Mouse (Mus musculus) midbrain, embryonic 12.5 days (tissue): ENCODE measurements around the gene Cfap43. TPM values are rescaled to one million over a fixed set of nuclear protein-coding genes. Genes with fewer than 3 reads are reported as not detected.

Experiments used
- ATAC-seq: fragments of 200-750 bp; cut with Nextera tagmentation; 2 replicates; pipeline ENCODE4 v1.8.0; 2017; ENCODE audit warnings: low read depth, moderate TSS enrichment, moderate library complexity; ENCODE audit not compliant: low FRiP score
- H3K27ac ChIP-seq: fragments of 300-500 bp; sonication (generic); replicated peaks from 2 replicates; pipeline ENCODE4 v1.5.1; 2016; ENCODE audit warnings: mild to moderate bottlenecking
- H3K27me3 ChIP-seq: fragments of 300-500 bp; sonication (generic); 2 replicates; pipeline ENCODE4 v1.6.1; 2016; ENCODE audit warnings: mild to moderate bottlenecking
- H3K36me3 ChIP-seq: fragments of 300-500 bp; sonication (generic); 2 replicates; pipeline ENCODE4 v1.6.1; 2016
- H3K4me1 ChIP-seq: fragments of 300-500 bp; sonication (generic); 2 replicates; pipeline ENCODE4 v1.6.1; 2016
- H3K4me2 ChIP-seq: fragments of 300-500 bp; sonication (generic); replicated peaks from 2 replicates; pipeline ENCODE4 v1.6.1; 2016; ENCODE audit warnings: mild to moderate bottlenecking, moderate library complexity
- H3K4me3 ChIP-seq: fragments of 300-500 bp; sonication (generic); 2 replicates; pipeline ENCODE4 v1.5.1; 2016; ENCODE audit warnings: mild to moderate bottlenecking
- H3K9ac ChIP-seq: fragments of 300-500 bp; sonication (generic); replicated peaks from 2 replicates; pipeline ENCODE4 v1.6.1; 2016; ENCODE audit warnings: mild to moderate bottlenecking, moderate library complexity
- H3K9me3 ChIP-seq: fragments of 300-500 bp; sonication (generic); 2 replicates; pipeline ENCODE4 v1.6.1; 2016; ENCODE audit warnings: mild to moderate bottlenecking
- WGBS: fragments of 180-500 bp; shearing (Covaris S2); methylation state at CpG from one replicate; pipeline ENCODE4 v1.1.7; 2016; 5-methylcytosine and 5-hydroxymethylcytosine counted together
- polyA plus RNA-seq: library from polyadenylated mRNA; unstranded; fragments of >200 nt; fragmentation: Nextera tagmentation; extraction: Ambion mirVana; gene quantifications from 2 replicates; pipeline ENCODE4 v1.2.1, GENCODE M21; 2016

The Cfap43 gene
- polyA plus RNA-seq, 1 experiment from 2014 or later = 0.13 TPM

DNA sequence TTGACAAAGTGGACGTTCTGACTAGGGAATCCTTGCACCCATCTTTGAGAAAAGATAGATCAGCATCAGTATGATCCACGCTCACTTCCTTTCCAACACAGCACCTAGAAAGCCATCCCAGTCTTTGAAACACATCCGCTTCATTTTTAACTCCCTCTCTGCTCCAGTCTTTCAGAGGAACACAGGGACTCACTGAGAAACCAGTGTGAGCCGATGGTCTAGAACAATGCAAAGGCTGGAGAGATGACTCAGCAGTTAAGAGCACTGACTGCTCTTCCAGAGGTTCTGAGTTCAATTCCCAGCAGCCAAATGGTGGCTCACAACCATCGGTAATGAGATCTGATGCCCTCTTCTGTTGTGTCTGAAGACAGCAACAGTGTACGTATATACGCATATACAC is 83.3 kb downstream of the Cfap43 start:
- Histone ChIP-seq H3K4me2 (no peak overlapping the region), H3K36me3 (no peaks in the 10 kb centered on the region), H3K27me3 (peaks cover 17% of the 10 kb centered on the region), H3K27ac (no peak overlapping the region), H3K4me3 (no peak overlapping the region), H3K9ac (no peak overlapping the region), H3K4me1 (peaks cover 5% of the 10 kb centered on the region), H3K9me3 (no peaks in the 10 kb centered on the region)
- no peak for ATAC-seq
- WGBS = 83% methylated on average over 7 of the region's 7 CpGs

DNA sequence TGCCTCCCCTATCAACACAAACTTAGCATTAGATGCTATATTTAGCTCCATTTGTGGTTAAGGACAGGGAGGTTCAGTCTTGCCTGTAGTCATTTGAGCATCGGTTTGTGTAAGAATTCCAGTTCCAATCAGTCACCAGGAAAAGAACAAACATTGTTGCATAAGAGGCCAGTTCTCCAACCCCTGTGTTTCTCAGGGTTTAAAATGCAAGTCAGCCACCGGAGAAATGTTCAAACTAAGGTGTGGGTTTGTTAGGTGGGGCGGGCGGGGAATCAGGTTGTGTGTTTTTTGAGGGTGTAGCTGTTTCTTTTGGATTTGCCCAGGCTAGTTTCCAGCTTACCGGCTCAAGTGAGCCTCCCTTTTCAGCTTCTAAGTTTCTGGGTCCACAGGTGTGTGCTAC is 84.5 kb downstream of the Cfap43 start:
- H3K4me1 ChIP-seq = peaks cover 5% of the 10 kb centered on the region
- peaks cover 17% of the 10 kb centered on the region for H3K27me3 ChIP-seq
- H3K36me3 ChIP-seq = no peaks in the 10 kb centered on the region
- H3K4me3 ChIP-seq = no peak overlapping the region
- no peak for ATAC-seq
- H3K9ac ChIP-seq = no peak overlapping the region
- 94% methylated on average over 5 of the region's 5 CpGs for WGBS
- H3K9me3 ChIP-seq = no peaks in the 10 kb centered on the region
- no peak overlapping the region for H3K27ac ChIP-seq
- no peak overlapping the region for H3K4me2 ChIP-seq

DNA sequence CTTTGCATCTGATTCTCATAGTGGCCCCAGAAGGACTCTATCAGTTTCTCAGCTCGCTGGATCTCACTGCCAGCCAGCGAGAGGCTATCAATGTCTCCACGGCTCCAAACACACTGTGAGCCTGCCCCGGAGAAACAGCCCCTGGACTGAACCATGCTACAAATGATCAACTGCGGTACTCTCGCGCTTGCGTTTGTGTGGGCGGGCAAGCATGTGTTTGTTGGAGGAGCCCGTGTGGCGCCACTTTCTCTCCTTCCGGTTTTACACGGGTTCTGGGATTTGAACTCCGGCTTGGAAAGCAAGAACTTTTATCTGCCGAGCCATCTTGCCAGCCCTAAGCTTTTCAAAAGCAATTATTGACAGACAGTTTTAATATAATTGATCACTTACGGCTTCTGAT is 86.8 kb downstream of the Cfap43 start:
- H3K9ac ChIP-seq = no peak overlapping the region
- no peaks in the 10 kb centered on the region for H3K36me3 ChIP-seq
- no peak overlapping the region for H3K27ac ChIP-seq
- no peaks in the 10 kb centered on the region for H3K9me3 ChIP-seq
- H3K4me2 ChIP-seq = no peak overlapping the region
- H3K4me1 ChIP-seq = peaks cover 5% of the 10 kb centered on the region
- H3K4me3 ChIP-seq = no peak overlapping the region
- 87% methylated on average over 16 of the region's 16 CpGs for WGBS
- peaks cover 10% of the 10 kb centered on the region for H3K27me3 ChIP-seq
- no peak for ATAC-seq

DNA sequence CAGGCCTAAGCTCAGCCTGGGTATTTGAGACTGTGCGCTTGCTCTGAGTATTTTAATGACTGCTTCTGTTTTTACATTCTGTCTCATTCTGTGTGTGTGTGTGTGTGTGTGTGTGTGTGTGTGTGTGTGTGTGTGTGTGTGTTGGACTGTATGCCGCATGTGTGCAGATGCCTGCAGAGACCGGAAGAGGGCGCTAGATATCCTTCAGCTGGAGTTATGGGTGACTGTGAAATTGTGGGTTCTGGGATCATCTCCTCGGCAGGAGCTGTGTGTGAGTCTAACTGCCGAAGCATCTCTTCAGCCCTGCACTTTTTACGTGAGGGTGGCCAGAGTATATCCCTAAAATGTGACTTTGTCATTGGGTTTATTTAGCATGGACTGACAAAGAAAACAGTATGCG is 88.0 kb downstream of the Cfap43 start:
- 97% methylated on average over 8 of the region's 8 CpGs for WGBS
- H3K27ac ChIP-seq = no peak overlapping the region
- ATAC-seq = no peak

DNA sequence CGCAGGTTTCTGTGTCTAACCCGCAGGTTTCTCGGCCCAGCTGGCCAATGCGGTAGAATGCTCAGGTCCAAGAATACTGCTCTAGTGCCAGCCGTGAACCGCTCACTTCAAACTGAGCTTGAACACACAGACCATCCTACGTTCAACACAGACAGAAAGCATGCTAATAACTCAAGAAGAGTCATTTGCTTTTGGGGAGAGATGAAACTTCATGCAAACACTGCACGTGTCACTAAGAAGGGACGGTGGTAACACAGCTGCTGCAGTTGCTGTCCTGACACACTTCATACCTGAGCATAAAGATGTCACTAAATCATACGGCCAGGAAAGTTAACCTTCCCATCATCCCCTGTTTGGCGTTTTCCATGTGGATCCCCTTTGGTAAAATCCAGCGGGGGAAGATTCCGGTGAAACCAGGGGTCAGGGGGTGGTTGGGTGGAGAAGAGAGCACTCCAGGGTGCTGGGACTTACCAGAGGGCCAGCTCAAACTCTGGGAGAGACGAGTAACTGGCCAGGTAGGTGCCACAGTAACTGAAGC is 89.1 kb downstream of the Cfap43 start:
- Histone ChIP-seq H3K9ac (no peak overlapping the region), H3K4me3 (no peak overlapping the region), H3K4me1 (no peaks in the 10 kb centered on the region), H3K9me3 (no peaks in the 10 kb centered on the region), H3K36me3 (no peaks in the 10 kb centered on the region), H3K4me2 (no peak overlapping the region), H3K27me3 (no peaks in the 10 kb centered on the region), H3K27ac (no peak overlapping the region)
- 85% methylated on average over 14 of the region's 14 CpGs for WGBS
- ATAC-seq = no peak

More for the DNA sequence above, 88.0 kb downstream of the Cfap43 start:
- Histone ChIP-seq H3K4me3 (no peak overlapping the region), H3K36me3 (no peaks in the 10 kb centered on the region), H3K4me2 (no peak overlapping the region), H3K9ac (no peak overlapping the region), H3K9me3 (no peaks in the 10 kb centered on the region), H3K4me1 (no peaks in the 10 kb centered on the region), H3K27me3 (no peaks in the 10 kb centered on the region; the same call in 1 of the 2 replicates)

DNA sequence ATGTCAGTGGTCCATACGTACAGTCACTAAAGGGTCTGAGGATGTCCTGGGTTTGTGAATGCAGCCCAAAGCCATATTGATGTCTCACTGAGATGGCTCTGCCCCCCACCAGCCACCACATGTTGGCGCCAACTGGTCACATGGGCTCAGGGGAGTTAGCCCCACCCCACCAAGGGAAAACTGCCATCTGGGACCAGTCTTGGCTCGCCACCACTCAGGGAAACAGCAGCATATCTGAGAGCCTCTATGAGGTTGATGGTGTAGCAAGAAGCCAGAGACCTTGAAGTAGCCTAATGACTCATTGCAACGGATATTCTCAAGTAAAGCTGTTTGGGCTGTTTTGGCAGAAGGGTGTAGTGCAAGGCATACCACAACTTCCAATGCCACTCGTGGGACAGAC is 95.1 kb downstream of the Cfap43 start:
- Histone ChIP-seq H3K9ac (no peak overlapping the region), H3K4me3 (no peak overlapping the region), H3K27ac (no peak overlapping the region), H3K27me3 (peaks cover 13% of the 10 kb centered on the region), H3K4me2 (no peak overlapping the region), H3K36me3 (no peaks in the 10 kb centered on the region), H3K4me1 (no peaks in the 10 kb centered on the region), H3K9me3 (no peaks in the 10 kb centered on the region)
- WGBS = 80% methylated on average over 5 of the region's 5 CpGs
- ATAC-seq = no peak

DNA sequence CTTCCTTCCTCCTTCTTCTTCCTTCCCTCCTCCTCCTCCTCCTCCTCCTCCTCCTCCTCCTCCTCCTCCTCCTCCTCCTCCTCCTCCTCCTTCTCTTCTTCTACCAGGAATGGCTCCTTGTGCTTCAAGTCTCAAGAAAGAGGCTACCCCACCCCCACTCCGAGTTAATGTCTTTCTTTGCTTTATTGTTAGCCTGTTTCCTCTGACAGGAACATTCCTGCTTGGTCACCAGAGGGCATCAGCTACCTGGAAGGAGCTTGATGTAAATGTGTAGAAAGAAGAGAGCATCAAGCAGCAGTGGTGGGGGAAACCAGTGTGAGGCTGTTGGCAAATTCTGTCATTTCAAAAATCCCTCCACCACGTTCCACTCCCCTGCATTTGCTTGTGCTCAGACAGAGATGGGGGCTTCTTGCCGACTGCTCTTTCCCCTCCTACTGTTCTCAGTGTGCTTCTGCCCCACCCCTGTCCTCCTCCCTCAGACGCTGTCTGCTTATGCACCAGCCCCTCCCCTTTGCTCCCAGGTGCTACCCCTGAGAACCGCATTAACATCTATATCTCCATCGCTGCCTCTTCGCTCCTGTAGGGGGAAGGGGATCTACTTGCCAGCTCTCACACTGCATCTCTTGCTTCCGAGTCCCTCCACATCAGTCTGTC is 96.8 kb downstream of the Cfap43 start:
- no peak overlapping the region for H3K9ac ChIP-seq
- H3K36me3 ChIP-seq = no peaks in the 10 kb centered on the region
- H3K9me3 ChIP-seq = no peaks in the 10 kb centered on the region
- H3K27me3 ChIP-seq = peaks cover 13% of the 10 kb centered on the region
- H3K4me1 ChIP-seq = no peaks in the 10 kb centered on the region
- H3K4me2 ChIP-seq = no peak overlapping the region; the same call in 1 of the 2 replicates
- WGBS = 19% methylated on average over 8 of the region's 8 CpGs
- H3K27ac ChIP-seq = no peak overlapping the region
- H3K4me3 ChIP-seq = no peak overlapping the region
- no peak for ATAC-seq

DNA sequence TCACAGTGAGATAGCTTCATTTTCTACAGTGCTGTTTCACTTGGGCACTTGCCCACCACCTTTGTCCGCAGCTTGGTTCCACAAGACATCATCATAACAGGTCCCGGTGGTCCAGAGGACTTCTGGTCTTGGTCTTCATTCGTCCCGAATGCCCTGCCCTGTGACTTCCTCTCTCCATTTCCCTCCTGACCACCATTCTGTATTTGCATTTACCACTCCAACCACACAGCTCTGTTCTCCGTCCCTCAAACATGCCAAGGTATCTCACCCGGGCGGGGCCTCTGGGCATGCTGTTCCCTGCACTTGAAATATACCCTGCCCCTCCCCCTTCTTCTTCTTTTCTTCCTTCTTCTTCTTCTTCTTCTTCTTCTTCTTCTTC is 97.6 kb downstream of the Cfap43 start:
- Histone ChIP-seq H3K9ac (no peak overlapping the region), H3K4me1 (no peaks in the 10 kb centered on the region), H3K4me3 (no peak overlapping the region), H3K9me3 (no peaks in the 10 kb centered on the region), H3K27ac (no peak overlapping the region), H3K4me2 (no peak overlapping the region), H3K36me3 (no peaks in the 10 kb centered on the region), H3K27me3 (peaks cover 13% of the 10 kb centered on the region)
- 57% methylated on average over 7 of the region's 7 CpGs for WGBS
- no peak for ATAC-seq

DNA sequence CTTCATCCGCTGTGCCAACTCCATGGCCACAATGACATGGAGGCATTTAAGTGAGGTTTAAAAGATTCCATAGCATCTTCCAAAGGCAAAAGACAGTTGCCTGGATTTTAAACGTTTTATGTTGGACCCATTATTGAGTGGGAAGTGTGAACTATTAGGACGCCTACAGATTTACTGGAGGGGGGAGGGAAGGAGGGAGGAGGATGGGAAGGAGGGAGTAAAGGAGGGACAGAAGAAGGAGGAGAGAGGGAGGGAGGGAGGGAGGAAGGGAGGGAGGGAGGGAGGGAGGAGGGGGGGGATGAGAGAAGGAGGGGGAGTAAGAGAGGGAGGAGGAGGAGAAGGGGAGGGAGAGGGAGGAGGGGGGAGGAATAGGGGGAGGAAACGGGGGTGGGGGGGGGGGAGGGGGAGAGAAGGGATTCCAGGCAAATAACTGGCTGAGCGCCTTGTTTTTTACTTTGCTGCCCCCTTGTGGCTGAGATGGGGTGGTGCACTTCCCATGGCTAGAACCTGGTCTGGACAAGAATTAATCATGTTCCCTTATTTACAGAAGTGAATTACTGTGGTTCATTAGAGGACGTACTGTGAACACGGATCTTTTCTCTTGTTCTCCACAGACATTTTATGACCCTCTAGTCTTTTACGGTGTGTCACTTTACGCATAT is 98.1 kb downstream of the Cfap43 start:
- Histone ChIP-seq H3K4me2 (no peak overlapping the region), H3K9me3 (no peaks in the 10 kb centered on the region), H3K27me3 (peaks cover 13% of the 10 kb centered on the region), H3K4me3 (no peak overlapping the region), H3K27ac (no peak overlapping the region), H3K9ac (no peak overlapping the region; the same call in 1 of the 2 replicates), H3K36me3 (no peaks in the 10 kb centered on the region), H3K4me1 (no peaks in the 10 kb centered on the region)
- WGBS = 20% methylated on average over 8 of the region's 9 CpGs
- ATAC-seq = no peak

DNA sequence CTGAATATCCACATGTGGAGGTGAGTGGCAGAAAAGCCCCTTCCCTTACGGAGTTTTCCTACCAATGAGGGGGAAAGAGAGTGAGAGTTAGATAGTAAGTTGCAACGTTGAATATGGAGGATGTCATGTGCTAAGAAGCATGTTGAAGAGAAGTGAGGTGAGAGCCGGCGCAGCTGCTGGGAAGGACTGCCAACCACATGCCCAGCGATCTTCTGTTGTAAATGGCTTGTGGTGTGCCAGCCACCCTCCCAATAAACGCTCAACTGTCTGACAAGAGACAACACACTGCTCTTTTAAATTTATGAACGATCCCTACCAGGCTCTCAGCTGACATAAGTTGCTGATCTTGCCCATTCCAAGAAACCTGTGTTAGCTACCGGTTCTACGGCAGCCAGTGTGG is 101.4 kb downstream of the Cfap43 start:
- peaks cover 7% of the 10 kb centered on the region for H3K27me3 ChIP-seq
- no peaks in the 10 kb centered on the region for H3K4me1 ChIP-seq
- no peak overlapping the region for H3K4me2 ChIP-seq
- H3K36me3 ChIP-seq = no peaks in the 10 kb centered on the region
- H3K4me3 ChIP-seq = no peak overlapping the region
- no peak for ATAC-seq
- no peak overlapping the region for H3K9ac ChIP-seq
- 91% methylated on average over 9 of the region's 9 CpGs for WGBS
- no peaks in the 10 kb centered on the region for H3K9me3 ChIP-seq
- no peak overlapping the region for H3K27ac ChIP-seq

DNA sequence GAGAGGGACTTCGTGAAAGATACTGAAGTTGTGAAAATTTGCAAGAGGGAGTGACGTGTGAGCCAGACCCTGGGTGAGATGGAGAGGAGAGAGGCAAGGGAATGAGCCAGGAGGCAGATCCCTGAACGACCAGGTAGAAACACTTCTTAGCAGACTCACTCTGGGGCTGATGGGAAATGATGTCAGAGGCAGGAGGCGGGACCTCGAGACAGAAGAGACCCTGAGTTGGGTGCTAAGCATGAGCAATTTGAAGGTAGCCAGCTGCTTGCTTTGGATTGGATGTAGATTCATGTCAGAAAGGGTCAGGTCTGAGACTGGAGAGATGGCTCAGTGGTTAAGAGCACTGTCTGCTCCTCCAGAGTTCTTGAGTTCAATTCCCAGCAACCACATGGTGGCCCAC is 104.4 kb downstream of the Cfap43 start:
- Histone ChIP-seq H3K9me3 (no peaks in the 10 kb centered on the region), H3K9ac (no peak overlapping the region), H3K36me3 (no peaks in the 10 kb centered on the region), H3K4me1 (no peaks in the 10 kb centered on the region), H3K4me3 (no peak overlapping the region), H3K27me3 (no peaks in the 10 kb centered on the region), H3K27ac (no peak overlapping the region), H3K4me2 (no peak overlapping the region)
- 90% methylated on average over 5 of the region's 5 CpGs for WGBS
- ATAC-seq = no peak

DNA sequence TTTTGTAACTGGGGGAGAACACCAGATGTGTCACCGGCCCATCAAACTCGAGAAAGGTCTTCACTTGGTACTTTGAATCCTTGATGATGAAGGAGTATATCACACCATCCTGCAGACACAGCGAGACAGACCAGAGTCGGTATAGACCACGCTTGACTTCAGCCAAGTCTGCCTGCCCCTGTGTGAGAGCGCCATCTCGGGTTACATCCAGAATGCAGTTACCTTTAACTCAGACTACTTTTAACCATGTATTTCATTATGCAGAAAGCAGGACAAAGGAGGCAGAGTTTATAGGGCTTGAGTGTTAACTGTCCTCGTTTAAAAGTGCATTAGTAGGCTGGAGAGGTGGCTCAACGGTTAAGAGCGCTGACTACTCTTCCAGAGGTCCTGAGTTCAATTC is 107.0 kb downstream of the Cfap43 start:
- H3K27ac ChIP-seq = no peak overlapping the region
- H3K4me2 ChIP-seq = no peak overlapping the region
- no peaks in the 10 kb centered on the region for H3K4me1 ChIP-seq
- WGBS = 82% methylated on average over 10 of the region's 10 CpGs
- H3K9ac ChIP-seq = no peak overlapping the region
- H3K36me3 ChIP-seq = no peaks in the 10 kb centered on the region
- H3K4me3 ChIP-seq = no peak overlapping the region
- ATAC-seq = no peak
- no peaks in the 10 kb centered on the region for H3K27me3 ChIP-seq
- no peaks in the 10 kb centered on the region for H3K9me3 ChIP-seq
